Mouse (Mus musculus) neural tube, embryonic 11.5 days (tissue): Measurements from ENCODE around the gene Gm10271. TPM values are rescaled to one million over a fixed set of nuclear protein-coding genes. Genes with fewer than 3 reads are reported as not detected.

Source experiments
- ATAC-seq: fragments of 200-750 bp; cut with Nextera tagmentation; 2 replicates; pipeline ENCODE4 v1.8.0; 2017; ENCODE audit warnings: moderate number of reproducible peaks, mild to moderate bottlenecking, moderate TSS enrichment, moderate library complexity; ENCODE audit not compliant: insufficient read depth, low FRiP score, low TSS enrichment
- DNase-seq: peaks from one replicate; pipeline ENCODE4 v3.0.0-alpha.2; 2015; ENCODE audit warnings: low spot score
- H3K27ac ChIP-seq: fragments of 300-500 bp; sonication (generic); 2 replicates; pipeline ENCODE4 v1.5.1; 2014; ENCODE audit warnings: low read depth, mild to moderate bottlenecking, low read length
- H3K27me3 ChIP-seq: fragments of 300-500 bp; sonication (generic); 2 replicates; pipeline ENCODE4 v1.6.1; 2014; ENCODE audit warnings: mild to moderate bottlenecking, low read length, mixed read lengths; ENCODE audit not compliant: control insufficient read depth, insufficient read depth
- H3K36me3 ChIP-seq: fragments of 300-500 bp; sonication (generic); 2 replicates; pipeline ENCODE4 v1.6.1; 2014; ENCODE audit warnings: mild to moderate bottlenecking, low read length, moderate library complexity, mixed read lengths; ENCODE audit not compliant: control insufficient read depth, insufficient read depth
- H3K4me1 ChIP-seq: fragments of 300-500 bp; sonication (generic); 2 replicates; pipeline ENCODE4 v1.6.1; 2014; ENCODE audit warnings: low read length, mixed read lengths; ENCODE audit not compliant: control insufficient read depth, insufficient read depth
- H3K4me2 ChIP-seq: fragments of 300-500 bp; sonication (generic); 2 replicates; pipeline ENCODE4 v1.6.1; 2014; ENCODE audit warnings: low read depth, mild to moderate bottlenecking, moderate library complexity
- H3K4me3 ChIP-seq: fragments of 300-500 bp; sonication (generic); 2 replicates; pipeline ENCODE4 v1.5.1; 2014; ENCODE audit warnings: low read depth, low read length
- H3K9ac ChIP-seq: fragments of 300-500 bp; sonication (generic); 2 replicates; pipeline ENCODE4 v1.6.1; 2014; ENCODE audit warnings: mild to moderate bottlenecking, low read length
- H3K9me3 ChIP-seq: fragments of 300-500 bp; sonication (generic); 2 replicates; pipeline ENCODE4 v1.6.1; 2016; ENCODE audit warnings: low read length; ENCODE audit not compliant: control insufficient read depth
- WGBS: fragments of 180-500 bp; shearing (Covaris S2); extraction: QIAGEN DNeasy Blood & Tissue Kit; methylation state at CpG from one replicate; pipeline ENCODE4 v1.1.7; 2014; 5-methylcytosine and 5-hydroxymethylcytosine counted together
- polyA plus RNA-seq: library from polyadenylated mRNA; unstranded; fragments of >200 nt; fragmentation: Nextera tagmentation; extraction: Ambion mirVana; gene quantifications from 2 replicates; pipeline ENCODE4 v1.2.1, GENCODE M21; 2014

Gene Gm10271
- polyA plus RNA-seq, 1 experiment from 2014 or later, result not detected

DNA sequence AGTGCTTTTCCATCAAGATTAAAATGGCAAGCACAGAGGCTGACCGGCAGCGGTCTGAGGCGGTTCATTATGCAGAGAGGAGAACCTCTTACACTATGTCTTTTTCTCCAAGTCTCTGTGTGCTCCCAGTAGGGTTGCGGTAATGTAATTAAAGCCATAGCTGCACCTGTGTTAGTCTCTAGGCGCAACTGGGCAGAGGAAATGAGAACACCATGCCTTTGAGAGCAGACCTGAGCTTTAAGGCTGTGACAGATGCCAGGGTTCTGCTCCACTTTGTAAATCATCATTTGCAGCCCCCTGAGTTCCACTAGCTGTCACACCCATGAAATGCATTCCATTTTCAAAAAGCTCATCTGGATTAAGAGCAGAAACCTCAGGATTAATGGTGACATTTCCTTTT is 32.3 kb upstream of the Gm10271 start:
- DNase-seq (no peak), ATAC-seq (no peak)
- Histone ChIP-seq H3K4me1 (no peaks in the 10 kb centered on the region), H3K4me3 (no peak overlapping the region), H3K27me3 (no peaks in the 10 kb centered on the region), H3K9ac (no peak overlapping the region), H3K4me2 (no peak overlapping the region), H3K27ac (no peak overlapping the region), H3K36me3 (no peaks in the 10 kb centered on the region), H3K9me3 (no peaks in the 10 kb centered on the region)
- whole genome bisulfite sequencing, result 71% methylated on average over 5 of the region's 5 CpGs

DNA sequence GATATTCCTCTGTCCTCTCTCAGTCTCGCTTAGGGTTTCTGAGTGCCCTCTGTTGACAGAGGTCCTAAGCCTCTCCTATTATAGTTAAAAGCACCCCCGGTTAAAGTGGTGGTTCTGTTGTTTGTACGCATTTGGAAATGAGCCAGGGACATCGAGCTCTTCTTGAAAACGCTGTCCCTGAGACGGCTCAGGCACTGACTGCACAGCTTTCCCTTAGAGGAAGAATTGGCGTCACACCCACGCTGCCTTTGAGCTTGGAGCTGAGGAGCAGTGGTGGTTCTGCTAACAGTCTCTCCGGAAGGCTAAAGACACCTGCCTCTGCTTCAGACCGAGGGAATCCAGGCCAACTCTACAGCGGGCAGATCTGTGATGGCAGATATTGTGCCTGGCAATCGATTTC is 28.6 kb upstream of the Gm10271 start:
- whole genome bisulfite sequencing, result 83% methylated on average over 12 of the region's 12 CpGs
- DNase-seq (no peak), ATAC-seq (no peak)
- no peaks in the 10 kb centered on the region for H3K27me3 ChIP-seq
- no peaks in the 10 kb centered on the region for H3K4me1 ChIP-seq
- no peak overlapping the region for H3K9ac ChIP-seq
- H3K27ac ChIP-seq, result no peak overlapping the region
- H3K4me2 ChIP-seq, result no peak overlapping the region
- H3K36me3 ChIP-seq, result no peaks in the 10 kb centered on the region
- no peak overlapping the region for H3K4me3 ChIP-seq
- no peaks in the 10 kb centered on the region for H3K9me3 ChIP-seq

DNA sequence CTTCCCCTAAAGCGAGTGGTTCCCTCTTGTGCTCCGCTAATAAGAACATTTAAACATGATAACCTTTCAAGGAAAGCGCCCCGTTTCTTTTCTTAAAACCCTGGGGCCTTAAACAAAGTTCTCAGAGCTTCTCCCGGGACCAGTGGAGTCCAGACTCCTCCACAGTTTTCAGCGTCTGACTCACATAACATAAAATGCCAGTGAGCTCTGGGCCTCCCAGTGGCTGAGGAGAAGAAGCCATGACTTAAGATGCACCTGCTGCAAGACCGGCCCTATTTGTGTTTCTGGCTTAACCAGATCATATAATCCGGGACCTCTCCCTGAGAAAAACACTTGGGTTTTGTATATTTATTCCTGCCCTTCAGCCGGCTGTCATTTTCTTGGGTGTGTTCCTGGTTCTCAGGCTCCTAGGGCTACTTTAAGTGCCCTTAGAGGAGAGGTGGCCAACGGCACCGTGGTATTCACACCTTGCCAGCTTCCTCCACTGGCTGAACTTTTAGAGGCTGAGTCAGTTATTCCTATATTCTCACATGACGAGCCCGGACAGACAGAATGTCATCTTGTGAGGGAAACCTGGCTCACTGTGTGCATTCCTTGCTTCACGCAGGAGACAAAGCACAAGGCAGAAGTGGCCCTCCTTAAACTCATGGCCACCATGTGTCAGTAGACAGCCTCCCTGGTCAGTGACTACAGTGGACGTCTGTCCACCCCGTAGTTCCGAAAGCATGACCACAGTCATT is 26.5 kb upstream of the Gm10271 start:
- no peaks in the 10 kb centered on the region for H3K27me3 ChIP-seq
- no peaks in the 10 kb centered on the region for H3K9me3 ChIP-seq
- H3K4me2 ChIP-seq, result no peak overlapping the region
- no peak overlapping the region for H3K4me3 ChIP-seq
- DNase-seq (no peak), ATAC-seq (no peak)
- WGBS, result 88% methylated on average over 17 of the region's 17 CpGs
- no peaks in the 10 kb centered on the region for H3K36me3 ChIP-seq
- no peaks in the 10 kb centered on the region for H3K4me1 ChIP-seq
- H3K27ac ChIP-seq, result no peak overlapping the region
- no peak overlapping the region for H3K9ac ChIP-seq

DNA sequence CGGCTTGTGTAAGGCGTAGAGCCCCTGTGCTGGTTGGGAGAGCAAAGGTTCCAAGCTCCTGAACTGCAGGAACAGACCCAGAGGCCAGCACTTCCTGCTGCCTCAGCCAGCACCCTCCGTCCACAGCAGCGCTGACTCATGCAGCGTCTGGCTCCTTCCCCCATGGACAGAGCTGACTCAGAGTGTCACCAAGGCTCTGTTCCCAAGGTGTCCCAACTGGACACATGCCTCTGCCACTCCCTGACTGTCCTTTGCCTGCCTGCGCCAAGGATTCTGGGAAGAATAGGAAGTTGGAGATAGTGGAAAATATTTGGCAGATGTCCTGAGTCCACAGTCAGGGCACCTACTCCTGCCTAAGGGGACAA is 23.8 kb upstream of the Gm10271 start:
- WGBS, result 70% methylated on average over 6 of the region's 6 CpGs
- Histone ChIP-seq H3K4me3 (no peak overlapping the region), H3K9ac (no peak overlapping the region), H3K27ac (no peak overlapping the region), H3K9me3 (no peaks in the 10 kb centered on the region), H3K4me1 (no peaks in the 10 kb centered on the region), H3K4me2 (no peak overlapping the region), H3K27me3 (no peaks in the 10 kb centered on the region), H3K36me3 (no peaks in the 10 kb centered on the region)
- ATAC-seq, result no peak
- DNase-seq, result no peak

DNA sequence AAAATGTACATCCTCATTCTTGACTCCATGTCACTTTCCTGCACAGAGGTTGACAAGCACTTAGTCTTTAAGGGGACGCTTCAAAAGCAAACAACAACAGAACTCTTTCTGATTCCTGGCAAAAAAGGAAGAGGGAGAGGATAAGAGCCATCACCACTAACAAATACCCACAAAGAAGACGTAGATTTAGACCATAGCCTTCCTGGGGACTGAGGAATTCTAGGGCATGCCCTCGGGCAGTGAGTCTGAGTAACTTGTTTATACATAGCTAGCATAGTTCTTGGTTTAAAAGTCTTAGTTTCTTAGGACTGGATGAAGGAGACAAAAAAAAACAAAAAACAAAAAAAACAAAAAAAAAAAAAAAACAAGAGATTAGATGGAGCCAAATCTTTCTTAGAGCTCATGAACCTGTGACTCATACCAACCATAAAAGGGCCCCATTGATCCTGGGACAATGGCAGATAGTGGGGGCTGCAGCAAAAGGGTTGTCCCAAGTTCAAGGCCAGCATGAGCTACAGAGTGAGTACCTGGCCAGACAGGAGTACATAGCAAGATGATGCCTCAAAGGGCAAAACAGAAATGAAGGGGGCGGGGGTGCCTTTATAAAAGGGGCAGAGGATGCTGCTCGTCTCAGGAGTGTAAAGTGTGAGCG is 23.3 kb upstream of the Gm10271 start:
- 74% methylated on average over 6 of the region's 6 CpGs for WGBS
- Histone ChIP-seq H3K4me3 (no peak overlapping the region), H3K4me1 (no peaks in the 10 kb centered on the region), H3K4me2 (no peak overlapping the region), H3K9ac (no peak overlapping the region), H3K36me3 (no peaks in the 10 kb centered on the region), H3K27ac (no peak overlapping the region), H3K9me3 (no peaks in the 10 kb centered on the region), H3K27me3 (no peaks in the 10 kb centered on the region)
- DNase-seq (no peak), ATAC-seq (no peak)

DNA sequence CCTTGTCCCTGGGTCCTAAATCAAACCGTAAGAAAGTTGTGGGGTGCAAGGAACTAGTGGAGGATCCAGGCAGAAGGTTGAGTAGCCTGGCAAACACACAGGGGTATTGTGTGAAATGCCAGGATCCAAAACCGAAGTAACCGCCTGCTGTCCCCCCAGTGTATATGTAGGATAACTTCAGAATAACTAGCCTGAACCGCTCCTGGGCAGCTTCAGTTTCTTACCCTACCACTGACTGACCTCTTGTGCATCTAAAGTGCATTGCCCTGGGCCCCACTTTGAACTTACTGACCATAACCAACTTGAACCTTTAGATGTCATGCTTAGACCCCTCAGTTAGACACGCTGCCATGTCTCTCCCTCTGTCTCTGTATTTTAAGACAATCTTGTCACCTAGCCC is 22.8 kb upstream of the Gm10271 start:
- no peak overlapping the region for H3K4me3 ChIP-seq
- DNase-seq (no peak), ATAC-seq (no peak)
- H3K27ac ChIP-seq, result no peak overlapping the region
- H3K36me3 ChIP-seq, result no peaks in the 10 kb centered on the region
- no peaks in the 10 kb centered on the region for H3K27me3 ChIP-seq
- no peak overlapping the region for H3K9ac ChIP-seq
- H3K9me3 ChIP-seq, result no peaks in the 10 kb centered on the region
- WGBS, result 79% methylated on average over 5 of the region's 5 CpGs
- no peaks in the 10 kb centered on the region for H3K4me1 ChIP-seq
- no peak overlapping the region for H3K4me2 ChIP-seq

DNA sequence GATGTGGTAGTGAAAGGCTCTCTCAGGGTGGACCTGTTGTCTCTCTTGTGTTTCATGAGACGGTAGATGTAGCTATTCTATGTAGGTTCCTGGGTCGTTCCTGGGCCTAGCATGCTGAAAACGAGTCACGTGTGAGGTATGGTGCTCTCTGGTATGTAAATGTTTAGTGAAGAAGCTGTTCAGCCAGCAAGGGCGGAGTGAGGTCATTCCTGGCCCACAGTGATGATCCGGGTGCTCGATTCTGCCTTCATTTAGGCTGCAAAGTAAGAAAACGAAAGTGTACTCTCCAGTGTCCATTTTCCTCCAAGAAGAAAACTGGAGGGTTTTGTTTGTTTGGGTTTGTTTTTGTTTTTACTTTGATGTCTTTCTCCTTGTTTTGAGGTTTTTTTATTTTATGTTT is 21.6 kb upstream of the Gm10271 start:
- Histone ChIP-seq H3K4me3 (no peak overlapping the region), H3K36me3 (no peaks in the 10 kb centered on the region), H3K27me3 (no peaks in the 10 kb centered on the region), H3K4me1 (no peaks in the 10 kb centered on the region), H3K27ac (no peak overlapping the region), H3K9ac (no peak overlapping the region), H3K4me2 (no peak overlapping the region), H3K9me3 (no peaks in the 10 kb centered on the region)
- WGBS, result 89% methylated on average over 8 of the region's 8 CpGs
- DNase-seq, result no peak
- no peak for ATAC-seq

DNA sequence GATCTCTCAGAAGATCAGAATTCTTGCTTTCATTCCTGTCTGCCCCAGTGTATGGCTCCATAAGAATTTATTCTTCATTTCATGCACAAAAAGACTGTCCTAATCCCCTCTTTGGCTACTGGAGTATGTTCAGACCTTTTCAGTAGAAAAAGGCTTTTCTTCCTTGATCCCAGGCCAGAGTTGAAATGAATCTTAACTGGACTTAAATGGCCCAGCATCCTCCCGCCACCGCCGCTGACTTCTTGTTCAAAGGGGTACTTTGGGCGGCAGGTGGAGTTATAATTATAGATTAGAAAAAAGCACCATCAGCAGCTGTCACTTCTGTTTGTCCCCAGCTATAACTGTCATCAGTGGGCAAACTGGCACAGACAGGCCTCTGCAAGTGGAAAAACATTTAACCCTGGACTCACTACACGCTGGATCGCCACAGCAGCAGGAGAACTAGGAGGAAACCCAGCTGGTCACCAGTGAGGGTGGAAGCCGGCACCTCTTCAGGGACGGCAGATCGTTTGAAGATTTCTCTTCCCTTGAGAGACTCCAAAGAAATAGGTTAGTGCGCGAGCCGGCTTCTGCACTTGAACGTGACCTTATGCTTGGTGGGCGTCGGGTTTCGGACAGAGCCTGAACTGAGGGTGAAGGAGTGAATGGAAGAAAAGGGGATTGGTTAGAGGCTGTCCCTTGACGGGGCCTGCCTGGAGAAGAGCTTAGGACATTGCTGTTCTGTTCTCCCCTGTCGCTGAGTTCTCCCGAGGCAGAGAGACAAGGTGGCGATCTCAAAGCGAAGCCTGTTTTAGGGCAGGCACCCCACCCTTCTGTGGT is 14.1 kb upstream of the Gm10271 start, which contains the start of gene Best3:
Gene Best3, plus strand, starts transcription at position 51 of the 819 bp plus-strand sequence.
- Histone ChIP-seq H3K36me3 (no peaks in the 10 kb centered on the region), H3K27me3 (no peaks in the 10 kb centered on the region), H3K4me1 (no peaks in the 10 kb centered on the region), H3K4me2 (no peak within 1 kb of the TSS), H3K9ac (no peak within 1 kb of the TSS), H3K9me3 (no peaks in the 10 kb centered on the region), H3K27ac (no peak within 1 kb of the TSS), H3K4me3 (no peak within 1 kb of the TSS)
- ATAC-seq (no peak), DNase-seq (no peak)
- 57% methylated on average over 21 of the region's 21 CpGs for WGBS
